Mouse (Mus musculus): ENCODE results near the gene Olfr1052.
"Not testable (repeated sequence)": the region's sequence is repeated elsewhere in the genome, so short reads cannot be mapped to it uniquely, and the experiment has no call there.

Olfr1052 gene

DNA sequence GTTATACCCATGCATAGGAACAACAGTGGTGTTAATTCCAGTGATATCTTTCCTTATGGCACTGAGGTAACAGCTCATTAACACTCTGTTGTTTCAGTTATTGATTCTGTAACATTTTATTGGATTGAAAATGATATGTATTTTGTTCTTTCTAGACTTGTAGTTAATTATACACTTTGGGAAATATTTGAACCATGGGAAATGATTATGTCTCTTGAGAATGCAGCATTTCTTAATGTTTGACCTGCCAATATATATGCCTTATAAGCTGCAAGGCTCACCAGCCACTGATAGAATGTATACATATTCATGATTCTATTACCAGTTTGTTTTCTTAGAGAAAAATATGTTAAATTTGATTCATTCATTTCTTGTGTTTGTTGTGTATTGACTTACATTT lies at the start of gene Olfr1052:
Olfr1052 (plus strand) TSS at position 301 of the 400 bp plus-strand sequence.
- DNase-seq (ENCODE audit: inconsistent age in 2 of 2, low spot score in 1 of 2): no peak

DNA sequence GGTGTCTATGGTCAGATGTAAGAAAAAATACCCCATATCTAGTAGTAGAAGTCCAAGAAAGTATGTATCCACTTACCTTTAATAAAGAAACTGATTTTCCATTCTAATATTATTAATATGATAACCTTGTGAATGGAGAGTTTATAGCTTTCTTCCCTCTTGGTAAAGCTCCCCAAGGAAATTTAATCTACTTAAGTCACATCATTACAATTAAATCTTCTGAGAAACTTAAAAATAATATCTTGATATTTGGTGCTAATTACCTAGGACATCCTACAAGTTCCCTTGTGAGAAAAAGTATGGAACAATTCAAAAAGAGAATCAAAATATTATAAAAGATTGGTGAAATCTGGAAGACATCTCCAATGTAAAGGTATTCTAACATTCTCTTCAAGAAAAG lies 34.0 kb upstream of the Olfr1052 start, which contains the start of gene Olfr1049:
Olfr1049 (minus strand) TSS at position 101 of the 400 bp plus-strand sequence.
- DNase-seq (ENCODE audit: inconsistent age in 2 of 2, low spot score in 1 of 2): not testable (repeated sequence)

DNA sequence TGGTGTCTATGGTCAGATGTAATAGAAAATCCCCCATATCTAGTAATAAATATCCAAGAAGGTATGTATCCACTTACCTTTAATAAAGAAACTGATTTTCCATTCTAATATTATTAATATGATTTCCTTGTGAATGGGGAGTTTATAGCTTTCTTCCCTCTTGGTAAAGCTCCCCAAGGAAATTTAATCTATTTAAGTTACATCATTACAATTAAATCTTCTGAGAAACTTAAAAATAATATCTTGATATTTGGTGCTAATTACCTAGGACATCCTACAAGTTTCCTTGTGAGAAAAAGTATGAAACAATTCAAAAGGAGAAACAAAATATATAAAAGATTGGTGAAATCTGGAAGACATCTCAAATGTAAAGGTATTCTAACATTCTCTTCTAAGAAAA lies 13.3 kb upstream of the Olfr1052 start, which contains the start of gene Olfr1051:
Olfr1051 (minus strand) TSS at position 101 of the 400 bp plus-strand sequence.
- DNase-seq (ENCODE audit: inconsistent age in 2 of 2, low spot score in 1 of 2): not testable (repeated sequence)

DNA sequence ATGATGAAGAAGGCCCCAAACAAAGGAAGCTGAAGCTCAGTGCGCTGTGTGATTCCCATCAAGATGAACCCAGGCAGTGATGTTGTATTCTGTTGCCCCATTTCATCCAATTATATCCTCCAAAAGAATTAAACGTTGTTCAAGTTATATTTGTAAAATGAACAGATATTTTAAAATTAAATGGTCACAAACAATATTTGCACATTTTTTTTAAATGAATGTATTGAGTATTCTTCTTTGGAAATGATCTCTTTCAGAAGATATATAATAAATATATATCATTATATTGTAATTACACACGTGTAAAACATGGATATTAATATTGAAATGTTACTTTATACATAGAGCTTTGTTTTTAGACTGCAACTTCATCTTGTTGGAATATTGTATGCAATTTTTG lies 22.9 kb downstream of the Olfr1052 start, which contains the start of gene Olfr1053:
Olfr1053 (minus strand) TSS at position 101 of the 400 bp plus-strand sequence.
- no peak for DNase-seq (ENCODE audit: inconsistent age in 2 of 2, low spot score in 1 of 2)

DNA sequence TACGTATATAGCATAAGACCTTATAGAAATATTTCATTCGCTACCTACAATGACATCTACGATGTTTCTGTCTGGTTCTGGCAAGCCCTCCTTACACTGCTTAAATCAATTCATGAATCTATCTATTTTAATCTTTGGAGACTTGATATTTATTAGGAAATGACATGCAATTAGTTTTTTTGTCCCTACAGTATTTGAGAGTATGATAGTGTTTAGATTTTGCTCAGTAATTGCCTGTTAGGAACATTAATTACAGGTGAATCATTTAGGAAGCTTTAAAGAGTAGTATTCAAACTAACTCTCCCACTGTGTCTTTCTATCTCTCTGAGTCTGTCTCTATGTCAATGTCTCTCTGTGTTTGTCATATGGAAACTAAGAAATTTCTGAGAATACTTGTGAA lies 43.1 kb downstream of the Olfr1052 start, which contains the start of gene Olfr1054:
Olfr1054 (minus strand) TSS at position 101 of the 400 bp plus-strand sequence.
- DNase-seq (ENCODE audit: inconsistent age in 2 of 2, low spot score in 1 of 2): no peak
